Mouse (Mus musculus): ENCODE data around the gene Taok3.

DNA sequence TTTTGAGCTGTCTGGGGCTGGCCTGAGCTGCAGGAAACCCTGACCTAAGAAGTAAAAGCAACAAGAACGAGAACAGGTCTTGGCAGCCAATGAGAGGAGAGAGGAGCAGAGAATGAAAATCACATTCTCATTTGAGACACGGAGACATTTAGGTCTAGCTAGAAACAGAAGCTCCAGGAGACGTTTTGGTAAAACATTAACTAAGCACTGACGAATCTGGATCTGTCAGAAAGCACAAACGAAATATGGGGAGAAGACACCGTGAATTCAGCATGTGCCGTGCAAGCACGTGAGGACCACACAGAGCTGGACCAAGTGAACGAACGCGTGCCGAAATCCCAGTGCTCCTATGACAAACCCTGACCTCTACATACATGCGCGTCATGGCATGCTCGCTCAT lies 138.3 kb downstream of the Taok3 start:
- TF ChIP-seq ZMIZ1 (IDR thresholded peaks at IDR 0.05; ENCODE audit: low read depth, low read length), result no peak
- TF ChIP-seq CTCF (IDR thresholded peaks at IDR 0.05 in 2 of 3, conservative IDR thresholded peaks at IDR 0.05 in 1 of 3; ENCODE audit: control insufficient read depth in 1 of 3, insufficient read depth in 1 of 3, low read depth in 2 of 3, low read length in 3 of 3, poor library complexity in 1 of 3, severe bottlenecking in 1 of 3), result no peak
- TF ChIP-seq ZNF384 (IDR thresholded peaks at IDR 0.05; ENCODE audit: low read depth, low read length), result no peak
- no peak for TF ChIP-seq GATA1 (IDR thresholded peaks at IDR 0.05; ENCODE audit: low read depth, low read length)
- no peak for TF ChIP-seq TCF12 (IDR thresholded peaks at IDR 0.05; ENCODE audit: low read depth, low read length)
- TF ChIP-seq MAFK (IDR thresholded peaks at IDR 0.05; ENCODE audit: borderline replicate concordance, low read depth, low read length), result no peak
- no peak for TF ChIP-seq POLR2A (IDR thresholded peaks at IDR 0.05; ENCODE audit: control insufficient read depth in 1 of 2, insufficient read depth in 1 of 2, low read depth in 1 of 2, low read length in 2 of 2, poor library complexity in 1 of 2)
- TF ChIP-seq GABPA (IDR thresholded peaks at IDR 0.05; ENCODE audit: low read depth, low read length), result no peak
- TF ChIP-seq SMC3 (IDR thresholded peaks at IDR 0.05; ENCODE audit: low read depth, low read length), result no peak
- TF ChIP-seq EP300 (IDR thresholded peaks at IDR 0.05; ENCODE audit: low read depth in 1 of 2, low read length in 2 of 2), result no peak
- no peak for TF ChIP-seq POLR2AphosphoS2 (IDR thresholded peaks at IDR 0.05; ENCODE audit: low read length)
- no peak for TF ChIP-seq MEF2A (IDR thresholded peaks at IDR 0.05; ENCODE audit: extremely low read depth, insufficient replicate concordance, low read depth, low read length, poor library complexity, severe bottlenecking)
